Mouse (Mus musculus) neural tube, embryonic 13.5 days (tissue): Measurements from ENCODE around the gene Pthlh. TPM values are rescaled to one million over a fixed set of nuclear protein-coding genes. Genes with fewer than 3 reads are reported as not detected.
A peak's percentile ranks its signal among the peaks of the same experiment; 100 is the strongest.

Experiments used
- ATAC-seq: fragments of 200-750 bp; cut with Nextera tagmentation; 2 replicates; pipeline ENCODE4 v1.8.0; 2017; ENCODE audit warnings: low read depth, mild to moderate bottlenecking, moderate TSS enrichment, moderate library complexity
- H3K27ac ChIP-seq: fragments of 300-500 bp; sonication (generic); replicated peaks from 2 replicates; pipeline ENCODE4 v1.5.1; 2015; ENCODE audit warnings: moderate library complexity, mild to moderate bottlenecking, inconsistent platforms
- H3K27me3 ChIP-seq: fragments of 300-500 bp; sonication (generic); 2 replicates; pipeline ENCODE4 v1.6.1; 2015; ENCODE audit warnings: mild to moderate bottlenecking, inconsistent platforms
- H3K36me3 ChIP-seq: fragments of 300-500 bp; sonication (generic); 2 replicates; pipeline ENCODE4 v1.6.1; 2015; ENCODE audit warnings: mild to moderate bottlenecking, inconsistent platforms
- H3K4me1 ChIP-seq: fragments of 300-500 bp; sonication (generic); replicated peaks from 2 replicates; pipeline ENCODE4 v1.6.1; 2015; ENCODE audit warnings: inconsistent platforms
- H3K4me2 ChIP-seq: fragments of 300-500 bp; sonication (generic); 2 replicates; pipeline ENCODE4 v1.6.1; 2015; ENCODE audit warnings: inconsistent platforms, mild to moderate bottlenecking, moderate library complexity
- H3K4me3 ChIP-seq: fragments of 300-500 bp; sonication (generic); 2 replicates; pipeline ENCODE4 v1.5.1; 2015; ENCODE audit warnings: mild to moderate bottlenecking, inconsistent platforms
- H3K9ac ChIP-seq: fragments of 300-500 bp; sonication (generic); 2 replicates; pipeline ENCODE4 v1.6.1; 2015; ENCODE audit warnings: moderate library complexity, mild to moderate bottlenecking, inconsistent platforms
- H3K9me3 ChIP-seq: fragments of 300-500 bp; sonication (generic); 2 replicates; pipeline ENCODE4 v1.6.1; 2016; ENCODE audit warnings: inconsistent platforms
- WGBS: fragments of 180-500 bp; shearing (Covaris S2); methylation state at CpG from one replicate; pipeline ENCODE4 v1.1.7; 2015; 5-methylcytosine and 5-hydroxymethylcytosine counted together
- polyA plus RNA-seq: library from polyadenylated mRNA; unstranded; fragments of >200 nt; fragmentation: Nextera tagmentation; extraction: Ambion mirVana; gene quantifications from 2 replicates; pipeline ENCODE4 v1.2.1, GENCODE M21; 2015

The Pthlh gene
- polyA plus RNA-seq, 1 experiment from 2014 or later: 2.3 TPM

- no peaks in the 10 kb centered on the region for H3K27me3 ChIP-seq
- no peaks in the 10 kb centered on the region for H3K36me3 ChIP-seq
- H3K4me2 ChIP-seq: no peak overlapping the region
- ATAC-seq: no peak
- WGBS: 66% methylated on average over 3 of the region's 3 CpGs
- no peak overlapping the region for H3K4me3 ChIP-seq
- no peak overlapping the region for H3K27ac ChIP-seq
- H3K9me3 ChIP-seq: no peaks in the 10 kb centered on the region
- H3K4me1 ChIP-seq: no peaks in the 10 kb centered on the region
- H3K9ac ChIP-seq: no peak overlapping the region
Observed at GRCm38 (mm10) chr6:147247782-147248181, 16.2 kb downstream of the Pthlh start.

GRCm38 (mm10) chr6:147244294-147244693, 19.7 kb downstream of the Pthlh start:
- H3K9ac ChIP-seq: no peak overlapping the region
- H3K4me1 ChIP-seq: no peaks in the 10 kb centered on the region
- H3K27me3 ChIP-seq: no peaks in the 10 kb centered on the region
- no peak overlapping the region for H3K4me3 ChIP-seq
- no peak overlapping the region for H3K27ac ChIP-seq
- ATAC-seq: no peak
- no peak overlapping the region for H3K4me2 ChIP-seq
- no peaks in the 10 kb centered on the region for H3K9me3 ChIP-seq
- H3K36me3 ChIP-seq: no peaks in the 10 kb centered on the region

- Histone ChIP-seq H3K4me1 (no peaks in the 10 kb centered on the region), H3K27me3 (no peaks in the 10 kb centered on the region), H3K4me2 (peak overlapping the region; percentile 17), H3K9ac (no peak overlapping the region), H3K4me3 (no peak overlapping the region; the same call in 1 of the 2 replicates), H3K27ac (no peak overlapping the region), H3K9me3 (no peaks in the 10 kb centered on the region), H3K36me3 (no peaks in the 10 kb centered on the region)
- WGBS: 62% methylated on average over 5 of the region's 5 CpGs
- no peak for ATAC-seq
Observed at GRCm38 (mm10) chr6:147243655-147244054, 20.3 kb downstream of the Pthlh start.

GRCm38 (mm10) chr6:147241541-147241940, 22.4 kb downstream of the Pthlh start:
- Histone ChIP-seq H3K4me2 (no peak overlapping the region), H3K9me3 (no peaks in the 10 kb centered on the region), H3K27me3 (no peaks in the 10 kb centered on the region), H3K4me3 (no peak overlapping the region), H3K4me1 (no peaks in the 10 kb centered on the region), H3K9ac (no peak overlapping the region), H3K27ac (no peak overlapping the region), H3K36me3 (no peaks in the 10 kb centered on the region)
- WGBS: 77% methylated on average over 3 of the region's 3 CpGs
- no peak for ATAC-seq

- Histone ChIP-seq H3K27me3 (no peaks in the 10 kb centered on the region), H3K4me1 (no peaks in the 10 kb centered on the region), H3K27ac (no peak overlapping the region), H3K9ac (no peak overlapping the region), H3K9me3 (no peaks in the 10 kb centered on the region), H3K36me3 (no peaks in the 10 kb centered on the region), H3K4me2 (no peak overlapping the region), H3K4me3 (no peak overlapping the region)
- peak; percentile 76 for ATAC-seq
- 4% methylated on average over 4 of the region's 4 CpGs for WGBS
Observed at GRCm38 (mm10) chr6:147240203-147240804, 23.7 kb downstream of the Pthlh start.

- Histone ChIP-seq H3K36me3 (no peaks in the 10 kb centered on the region), H3K27ac (no peak overlapping the region), H3K9me3 (no peaks in the 10 kb centered on the region), H3K4me2 (no peak overlapping the region), H3K4me3 (no peak overlapping the region), H3K27me3 (no peaks in the 10 kb centered on the region), H3K4me1 (no peaks in the 10 kb centered on the region), H3K9ac (no peak overlapping the region)
- ATAC-seq: no peak
- WGBS: 100% methylated on average over 1 of the region's 1 CpGs
Observed at GRCm38 (mm10) chr6:147226696-147227095, 37.3 kb downstream of the Pthlh start.

- WGBS: 65% methylated on average over 5 of the region's 5 CpGs
- no peak overlapping the region for H3K27ac ChIP-seq
- no peaks in the 10 kb centered on the region for H3K9me3 ChIP-seq
- H3K27me3 ChIP-seq: no peaks in the 10 kb centered on the region
- H3K4me2 ChIP-seq: no peak overlapping the region
- H3K4me1 ChIP-seq: peaks cover 5% of the 10 kb centered on the region; the same call in 1 of the 2 replicates
- ATAC-seq: no peak
- H3K9ac ChIP-seq: no peak overlapping the region
- no peaks in the 10 kb centered on the region for H3K36me3 ChIP-seq
- H3K4me3 ChIP-seq: no peak overlapping the region
Observed at GRCm38 (mm10) chr6:147219099-147219498, 44.9 kb downstream of the Pthlh start.

DNA sequence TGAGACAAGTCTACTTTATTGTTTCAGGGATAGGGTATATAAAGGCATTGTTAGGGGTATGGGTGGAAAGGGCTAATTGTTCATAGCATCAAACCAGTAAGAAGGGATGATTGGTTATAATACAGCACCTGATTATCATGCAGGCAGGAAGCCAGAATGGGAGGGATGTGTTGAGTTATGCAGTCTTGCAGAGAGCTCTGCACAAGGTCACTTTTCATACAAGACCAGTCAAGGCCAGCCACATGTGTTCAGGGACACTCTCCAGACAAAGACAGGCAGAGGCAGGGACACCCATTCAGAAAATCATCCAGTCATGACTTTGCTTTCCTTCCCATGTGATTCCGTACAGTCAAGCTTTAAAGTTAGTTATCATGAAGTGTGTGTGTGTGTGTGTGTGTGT, 47.8 kb downstream of the Pthlh start:
- WGBS: 88% methylated on average over 1 of the region's 1 CpGs
- H3K27ac ChIP-seq: no peak overlapping the region
- H3K4me2 ChIP-seq: no peak overlapping the region
- no peaks in the 10 kb centered on the region for H3K9me3 ChIP-seq
- peaks cover 5% of the 10 kb centered on the region; the same call in 1 of the 2 replicates for H3K4me1 ChIP-seq
- no peaks in the 10 kb centered on the region for H3K27me3 ChIP-seq
- H3K4me3 ChIP-seq: no peak overlapping the region
- H3K9ac ChIP-seq: no peak overlapping the region
- no peaks in the 10 kb centered on the region for H3K36me3 ChIP-seq
- no peak for ATAC-seq

GRCm38 (mm10) chr6:147207821-147208330, 56.1 kb downstream of the Pthlh start:
- H3K4me1 ChIP-seq: no peaks in the 10 kb centered on the region
- no peak for ATAC-seq
- 65% methylated on average over 5 of the region's 5 CpGs for WGBS
- no peak overlapping the region for H3K4me2 ChIP-seq
- no peak overlapping the region for H3K4me3 ChIP-seq
- H3K9me3 ChIP-seq: no peaks in the 10 kb centered on the region
- no peak overlapping the region for H3K9ac ChIP-seq
- H3K27ac ChIP-seq: no peak overlapping the region
- no peaks in the 10 kb centered on the region for H3K27me3 ChIP-seq
- no peaks in the 10 kb centered on the region for H3K36me3 ChIP-seq

Other genes starting within 250 kb of the Pthlh start
- 0.33 and 0.59 TPM in 2 replicates for gene Rep15, start 231.6 kb downstream of the Pthlh start, polyA plus RNA-seq
- 73.2 and 80.5 TPM in 2 replicates for gene Mrps35, start 221.4 kb downstream of the Pthlh start, polyA plus RNA-seq
- gene Mansc4, start 177.2 kb downstream of the Pthlh start, polyA plus RNA-seq: 0.26 and 0.40 TPM in 2 replicates
- 5.6 and 7.6 TPM in 2 replicates for gene Klhl42, start 172.8 kb downstream of the Pthlh start, polyA plus RNA-seq
- 41.8 and 44.6 TPM in 2 replicates for gene Ccdc91, start 211.6 kb upstream of the Pthlh start, polyA plus RNA-seq